Mouse (Mus musculus) embryonic fibroblast, embryonic 13.5 days (primary cell): ENCODE measurements around the gene Ube2q1.

Source experiments
- CTCF ChIP-seq: IDR thresholded peaks from 2 replicates; pipeline ENCODE4 v1.5.1; 2011; ENCODE audit warnings: mild to moderate bottlenecking, control low read depth, low read length, moderate library complexity, borderline replicate concordance; ENCODE audit not compliant: insufficient read depth
- POLR2A ChIP-seq: IDR thresholded peaks from 2 replicates; pipeline ENCODE4 v1.6.1; 2011; ENCODE audit warnings: low read depth, mild to moderate bottlenecking, control low read depth, low read length, moderate library complexity

DNA sequence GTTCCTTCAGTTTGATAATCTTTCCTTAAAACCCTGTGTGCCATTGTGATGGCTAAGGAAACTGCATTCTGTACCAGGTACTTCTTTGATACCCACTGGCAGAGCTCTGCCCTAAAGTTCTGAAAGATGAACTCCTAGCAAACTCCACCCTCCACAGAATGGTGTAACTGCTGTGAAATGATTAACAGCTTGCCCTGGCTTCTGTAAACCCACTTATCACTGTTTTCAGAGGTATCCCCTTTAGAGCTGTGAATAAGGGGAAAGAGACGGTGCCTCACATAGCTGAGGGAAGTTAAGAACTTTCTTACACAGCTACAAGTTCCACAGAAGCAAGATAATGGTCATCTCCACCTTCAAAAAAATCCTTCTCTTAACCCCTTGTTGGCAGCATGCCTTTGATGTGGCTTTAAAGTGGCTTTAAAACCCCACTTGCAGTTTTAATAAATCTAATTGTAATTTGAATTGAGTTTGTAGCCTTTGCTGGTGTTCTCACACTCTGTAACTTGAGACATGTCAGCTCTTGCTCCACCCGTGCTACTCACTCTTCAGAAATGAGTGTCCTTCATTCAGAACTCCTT, 2.9 kb upstream of the Ube2q1 start:
- TF ChIP-seq CTCF (no peak), POLR2A (no peak)
